Mouse (Mus musculus): ENCODE measurements around the gene Rrp1.

DNA sequence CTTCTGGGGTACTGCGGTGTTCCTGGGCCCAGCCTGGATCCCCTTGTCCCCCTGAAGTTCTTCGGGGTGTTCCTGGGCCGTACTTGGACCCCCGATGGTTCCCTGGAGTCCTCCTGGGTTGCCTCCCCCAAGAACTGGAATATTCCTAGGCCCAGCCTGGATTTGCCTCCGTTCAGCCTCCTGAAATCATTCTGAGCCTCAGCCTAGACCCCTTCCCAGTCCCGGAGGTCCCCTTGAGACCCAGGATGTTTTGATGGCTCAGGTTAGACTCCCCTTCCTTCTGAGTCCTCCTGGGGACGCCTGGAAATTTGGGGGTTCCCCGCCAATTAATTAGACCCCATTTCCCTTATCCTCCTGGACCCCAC is 60.2 kb downstream of the Rrp1 start:
- TF ChIP-seq CTCF (IDR thresholded peaks at IDR 0.05; ENCODE audit: low read depth) (no peak), EP300 (IDR thresholded peaks at IDR 0.05; ENCODE audit: low read depth) (no peak)
